Mouse (Mus musculus) layer of hippocampus, postnatal 36 days (tissue): Measurements from ENCODE around the gene Nop58. TPM values are rescaled to one million over a fixed set of nuclear protein-coding genes. Genes with fewer than 3 reads are reported as not detected.
"Not testable (repeated sequence)": the region's sequence is repeated elsewhere in the genome, so short reads cannot be mapped to it uniquely, and the experiment has no call there.

ENCODE experiments used
- DNase-seq, 2 experiments: peaks; one replicate each; pipeline ENCODE4 v3.0.0; 2022
- total RNA-seq, 2 experiments: library from RNA; stranded (reverse); gene quantifications; 2 replicates each; pipeline ENCODE4 v1.2.3; 2021

Gene Nop58
- total RNA-seq, 2 experiments from 2014 or later: 52.7 to 58.8 TPM

- no peak for DNase-seq
Measured at GRCm38 (mm10) chr1:59725661-59726060, 40.9 kb downstream of the Nop58 start.

GRCm38 (mm10) chr1:59730106-59730505, 45.3 kb downstream of the Nop58 start:
- DNase-seq: no peak

DNA sequence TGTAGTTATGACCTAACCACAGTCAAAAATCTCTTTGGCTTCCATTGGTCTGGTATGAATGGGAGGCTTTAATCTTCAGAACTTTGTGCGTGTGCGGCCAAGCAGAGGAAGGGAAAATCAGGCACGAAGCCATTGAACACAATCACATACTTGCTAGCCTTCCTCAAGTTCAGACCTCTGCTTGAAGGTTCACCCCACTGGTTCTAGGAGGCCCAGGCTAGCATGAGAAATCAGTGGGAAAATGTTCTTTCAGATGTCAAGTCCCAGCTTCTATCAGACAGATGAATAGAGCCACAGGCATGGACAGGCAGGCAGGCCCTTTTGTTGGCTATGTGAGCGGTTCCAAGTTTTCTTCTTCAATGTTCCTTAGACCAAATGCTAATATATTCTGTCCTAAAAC, 46.0 kb downstream of the Nop58 start:
- DNase-seq: no peak

GRCm38 (mm10) chr1:59734076-59734475, 49.3 kb downstream of the Nop58 start:
- peak in 1 of 2 experiments; percentile 9 for DNase-seq

GRCm38 (mm10) chr1:59738768-59739414, 54.1 kb downstream of the Nop58 start:
- no peak for DNase-seq

DNA sequence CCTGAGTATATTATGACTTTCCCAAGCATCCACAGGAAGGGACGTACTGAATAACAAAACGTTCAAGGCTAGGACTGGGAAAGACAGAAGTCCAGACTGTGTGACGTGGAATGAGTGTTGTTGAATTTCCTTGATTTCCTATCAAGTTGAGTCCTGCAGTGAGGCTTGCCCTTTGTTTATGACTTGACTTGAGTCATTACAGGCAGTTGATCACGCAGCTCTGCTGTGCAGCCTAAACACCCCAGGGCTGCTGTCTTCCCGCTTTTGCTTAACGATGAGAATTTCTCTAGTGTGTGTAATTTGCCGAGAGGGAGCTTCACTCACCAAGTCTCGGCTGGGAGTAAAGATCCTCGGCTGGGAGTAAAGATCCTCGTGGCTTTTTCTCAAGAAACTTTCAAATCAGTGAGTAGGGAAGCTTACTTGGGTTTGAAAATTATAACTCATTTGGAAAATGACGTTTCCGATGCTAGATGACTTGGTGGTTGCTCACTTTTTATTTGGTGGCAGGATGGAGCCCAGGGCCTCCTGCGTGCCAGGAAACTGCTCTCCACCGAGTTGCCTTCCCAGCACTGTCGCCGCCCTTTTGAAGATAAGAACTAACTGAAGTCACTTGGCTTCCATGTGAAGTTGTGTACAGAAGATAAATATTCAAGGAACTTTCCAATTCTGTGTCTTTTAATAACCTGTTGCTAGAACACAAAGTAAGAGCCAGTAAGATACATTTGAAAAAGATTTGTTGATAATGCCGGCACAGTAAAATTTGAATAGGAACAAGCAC, 55.0 kb downstream of the Nop58 start:
- no peak for DNase-seq

GRCm38 (mm10) chr1:59749047-59749446, 64.3 kb downstream of the Nop58 start:
- no peak for DNase-seq

- DNase-seq: not testable (repeated sequence)
Measured at GRCm38 (mm10) chr1:59749724-59750123, 65.0 kb downstream of the Nop58 start.

DNA sequence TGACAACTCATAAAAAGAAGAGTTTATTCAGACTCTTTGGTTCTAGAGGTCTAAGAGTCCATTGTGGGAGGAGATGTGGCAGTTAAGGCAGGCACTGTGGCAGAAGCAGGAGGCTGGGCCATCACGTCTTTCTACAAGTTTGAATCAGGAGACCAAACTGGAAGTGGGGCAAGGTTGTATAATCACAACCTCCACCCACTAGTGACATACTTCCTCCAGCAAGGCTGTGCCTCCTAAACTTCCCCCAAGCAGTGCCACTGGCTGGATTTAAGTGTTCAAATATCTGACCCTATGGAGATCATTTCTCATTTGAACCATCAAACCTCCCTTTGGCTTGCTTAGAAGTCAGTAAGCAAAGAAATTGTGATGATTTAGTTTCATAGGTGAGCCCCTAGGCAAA, 70.5 kb downstream of the Nop58 start:
- no peak for DNase-seq

- DNase-seq: no peak
Measured at GRCm38 (mm10) chr1:59758325-59758724, 73.6 kb downstream of the Nop58 start.

DNA sequence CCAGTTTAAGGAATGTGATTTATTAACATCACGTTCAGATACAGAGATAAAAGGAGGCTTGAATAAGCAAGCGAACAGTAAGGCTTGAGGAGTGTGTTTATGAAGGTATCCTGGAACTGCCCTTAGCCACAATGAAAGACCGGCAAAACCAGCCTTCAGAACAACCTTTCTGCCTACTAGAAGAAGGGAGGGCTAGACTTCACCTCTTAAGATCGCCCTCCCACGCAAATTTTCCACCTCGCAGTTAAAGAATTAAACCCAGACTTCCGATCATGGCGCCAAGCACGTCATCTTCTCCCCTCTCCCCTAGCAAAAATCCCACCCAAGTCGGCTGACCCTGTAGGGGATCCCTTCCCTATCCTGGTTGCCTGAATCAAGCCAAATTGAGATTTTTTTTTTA, 77.4 kb downstream of the Nop58 start:
- no peak for DNase-seq

DNA sequence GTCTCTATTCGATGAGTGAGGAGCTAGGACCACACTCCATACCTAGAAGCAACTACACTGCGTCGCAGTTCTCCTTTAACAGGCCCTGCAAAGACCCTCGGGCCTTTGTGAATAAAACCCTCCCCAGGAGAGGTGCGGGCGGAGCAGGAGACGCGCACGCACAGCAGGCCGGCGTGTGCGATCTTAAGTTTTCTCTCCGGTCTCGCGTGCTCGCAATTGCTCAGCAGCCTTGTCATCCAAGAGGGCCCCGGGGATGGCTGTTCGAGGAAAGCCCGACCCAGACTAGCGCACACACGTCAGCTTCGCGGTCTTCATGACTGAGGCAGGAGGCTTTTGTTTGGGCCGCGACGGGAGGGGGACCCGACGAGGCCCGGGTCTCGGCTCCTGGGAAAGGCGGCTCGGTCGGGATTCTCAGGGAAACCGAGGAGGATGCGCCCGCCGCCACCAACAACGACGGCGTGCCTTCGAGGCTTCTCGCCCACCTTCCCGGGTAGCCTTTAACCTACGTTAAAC, 77.9 kb downstream of the Nop58 start:
- DNase-seq: peak in 1 of 2 experiments; percentile 60

- peak; percentile 82 to 85 for DNase-seq
Measured at GRCm38 (mm10) chr1:59763164-59763768, 78.5 kb downstream of the Nop58 start, which contains the start of gene Bmpr2. Gene Bmpr2 (plus strand): TSS chr1:59763400.

GRCm38 (mm10) chr1:59763781-59764251, 79.0 kb downstream of the Nop58 start:
- DNase-seq: peak; percentile 58 to 65

DNA sequence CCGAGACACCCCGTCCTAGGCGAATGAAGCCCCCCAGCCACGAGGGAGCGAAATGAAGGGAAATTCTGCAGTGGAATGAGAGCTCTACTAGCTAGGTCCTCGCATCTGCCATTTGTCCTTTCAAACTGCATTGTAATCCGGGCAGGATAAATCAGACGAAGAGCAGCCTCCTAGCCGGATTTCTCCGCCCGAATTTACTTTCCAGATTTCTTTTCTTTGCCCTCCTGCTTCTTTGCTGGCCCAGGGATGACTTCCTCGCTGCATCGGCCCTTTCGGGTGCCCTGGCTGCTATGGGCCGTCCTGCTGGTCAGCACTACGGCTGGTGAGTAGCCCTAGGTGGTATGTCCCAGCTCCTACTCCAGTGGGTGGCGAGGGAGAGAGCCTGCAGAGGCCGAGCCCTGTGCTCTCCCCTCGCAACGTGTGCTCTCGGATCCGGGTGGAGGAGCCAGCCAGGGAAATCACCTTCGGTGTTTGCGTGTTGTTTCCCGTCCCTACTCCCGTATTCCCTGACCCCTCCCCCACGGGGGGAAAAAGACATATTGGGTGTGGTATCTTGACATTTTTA, 79.7 kb downstream of the Nop58 start:
- peak; percentile 31 to 37 for DNase-seq

DNA sequence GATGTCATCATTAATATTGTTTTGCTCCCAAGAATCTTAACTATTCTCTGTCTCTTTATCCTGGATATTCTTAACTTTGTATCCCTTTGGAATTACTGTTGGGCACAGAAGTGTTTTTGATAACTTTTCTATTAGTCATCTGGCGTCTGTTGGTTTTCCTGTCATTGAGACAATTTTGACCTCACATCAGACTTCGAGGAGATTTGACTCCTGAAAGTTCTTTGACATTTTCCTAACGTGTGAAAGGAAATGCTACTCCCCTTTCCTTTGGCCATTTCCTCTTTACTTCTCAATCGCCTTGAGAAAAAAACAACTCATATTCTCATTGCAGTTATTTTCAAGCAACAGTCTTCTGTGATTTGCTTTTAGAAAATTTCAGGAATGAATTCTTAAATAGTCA, 80.5 kb downstream of the Nop58 start:
- no peak for DNase-seq

DNA sequence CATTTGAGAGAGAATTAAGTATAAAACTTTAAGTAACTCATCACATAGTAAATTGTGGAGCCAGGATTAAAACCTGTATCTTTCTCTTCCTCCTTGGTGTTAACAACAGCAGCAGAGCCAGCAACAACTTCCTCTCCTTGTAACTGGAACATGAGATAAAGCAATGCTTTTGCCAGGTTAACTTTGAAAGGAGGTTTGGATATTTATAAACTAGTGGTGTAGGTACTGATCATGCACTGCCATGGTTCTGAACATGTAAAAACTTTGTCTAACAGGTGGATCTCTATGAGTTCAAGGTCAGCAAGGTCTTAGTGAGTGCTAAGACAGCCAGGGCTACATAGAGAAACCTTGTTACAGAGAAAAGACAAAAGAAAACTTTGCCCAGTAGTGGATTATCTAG, 81.9 kb downstream of the Nop58 start:
- DNase-seq: no peak

Other genes with a start within 250 kb of the Nop58 start
- gene Fzd7, start 202.5 kb upstream of the Nop58 start, total RNA-seq: 1 to 10 TPM; 5.3 to 5.4 TPM
- 10 to 100 TPM; 10.8 to 11.0 TPM for gene Gm973, start 168.7 kb upstream of the Nop58 start, total RNA-seq
- 100 to 1,000 TPM; 120 to 126 TPM for gene Sumo1, start 14.1 kb upstream of the Nop58 start, total RNA-seq
- gene Bmpr2, start 78.4 kb downstream of the Nop58 start, total RNA-seq: 10 to 100 TPM; 91.8 to 93.4 TPM
- 10 to 100 TPM; 57.4 to 58.5 TPM for gene Fam117b, start 228.0 kb downstream of the Nop58 start, total RNA-seq